Mouse (Mus musculus) right cerebral cortex, postnatal 10 days (tissue): Measurements from ENCODE around the gene Thsd4.

Experiments
- DNase-seq, 2 experiments: peaks; one replicate each; pipeline ENCODE4 v3.0.0; 2021; ENCODE audit warnings: low spot score in 2 of 2

Thsd4 gene

GRCm38 (mm10) chr9:60082107-60082581, 439.7 kb downstream of the Thsd4 start:
- no peak for DNase-seq

- no peak for DNase-seq
These were observed 444.1 kb downstream of the Thsd4 start for GRCm38 (mm10) chr9:60077761-60078160.

- DNase-seq = no peak
These were observed 445.4 kb downstream of the Thsd4 start for GRCm38 (mm10) chr9:60076396-60076795.

GRCm38 (mm10) chr9:60071620-60072263, 450.1 kb downstream of the Thsd4 start:
- no peak for DNase-seq

GRCm38 (mm10) chr9:60067241-60067640, 454.6 kb downstream of the Thsd4 start:
- no peak for DNase-seq

GRCm38 (mm10) chr9:60065184-60065583, 456.7 kb downstream of the Thsd4 start:
- DNase-seq = no peak

- DNase-seq = no peak
These were observed 458.6 kb downstream of the Thsd4 start for GRCm38 (mm10) chr9:60063191-60063720.

- no peak for DNase-seq
These were observed 465.7 kb downstream of the Thsd4 start for GRCm38 (mm10) chr9:60056131-60056530.

GRCm38 (mm10) chr9:60054951-60055350, 466.9 kb downstream of the Thsd4 start:
- DNase-seq = peak; percentile 68 to 84

- no peak for DNase-seq
These were observed 468.7 kb downstream of the Thsd4 start for GRCm38 (mm10) chr9:60053117-60053516.

- DNase-seq = no peak
These were observed 469.4 kb downstream of the Thsd4 start for GRCm38 (mm10) chr9:60052415-60052814.

- no peak for DNase-seq
These were observed 478.7 kb downstream of the Thsd4 start for GRCm38 (mm10) chr9:60043175-60043574.

- no peak for DNase-seq
These were observed 487.0 kb downstream of the Thsd4 start for GRCm38 (mm10) chr9:60034883-60035282.

GRCm38 (mm10) chr9:60027234-60027633, 494.6 kb downstream of the Thsd4 start:
- DNase-seq = no peak

GRCm38 (mm10) chr9:60026795-60027194, 495.1 kb downstream of the Thsd4 start:
- DNase-seq = no peak

- DNase-seq = no peak
These were observed 495.9 kb downstream of the Thsd4 start for GRCm38 (mm10) chr9:60025919-60026318.

GRCm38 (mm10) chr9:60024971-60025370, 496.9 kb downstream of the Thsd4 start:
- no peak for DNase-seq

- no peak for DNase-seq
These were observed 497.3 kb downstream of the Thsd4 start for GRCm38 (mm10) chr9:60024545-60024944.

GRCm38 (mm10) chr9:60022331-60022730, 499.5 kb downstream of the Thsd4 start:
- no peak for DNase-seq

- DNase-seq = no peak
These were observed 501.4 kb downstream of the Thsd4 start for GRCm38 (mm10) chr9:60020444-60020843.

- DNase-seq = no peak
These were observed 511.6 kb downstream of the Thsd4 start for GRCm38 (mm10) chr9:60010285-60010684.

GRCm38 (mm10) chr9:60008936-60009335, 512.9 kb downstream of the Thsd4 start:
- DNase-seq = no peak

- no peak for DNase-seq
These were observed 519.5 kb downstream of the Thsd4 start for GRCm38 (mm10) chr9:60002323-60002722.

- no peak for DNase-seq
These were observed 520.4 kb downstream of the Thsd4 start for GRCm38 (mm10) chr9:60001444-60001843.
